Mouse (Mus musculus) neural tube, embryonic 15.5 days (tissue): ENCODE measurements at regions not wholly inside any gene's neighbourhood (a gene's known extent, or its start where the extent isn't known, plus 50 kb on each side); places are given as distances from the start of the nearest gene placed in this dataset.

Experiments used
- ATAC-seq: fragments of 200-750 bp; cut with Nextera tagmentation; 2 replicates; pipeline ENCODE4 v1.8.0; 2017; ENCODE audit warnings: mild to moderate bottlenecking, moderate TSS enrichment, moderate library complexity; ENCODE audit not compliant: low FRiP score
- H3K27ac ChIP-seq: fragments of 300-500 bp; sonication (generic); replicated peaks from 2 replicates; pipeline ENCODE4 v1.5.1; 2015; ENCODE audit warnings: mild to moderate bottlenecking, inconsistent platforms
- H3K27me3 ChIP-seq: fragments of 300-500 bp; sonication (generic); replicated peaks from 2 replicates; pipeline ENCODE4 v1.6.1; 2015; ENCODE audit warnings: inconsistent platforms
- H3K36me3 ChIP-seq: fragments of 300-500 bp; sonication (generic); 2 replicates; pipeline ENCODE4 v1.6.1; 2015; ENCODE audit warnings: inconsistent platforms
- H3K4me1 ChIP-seq: fragments of 300-500 bp; sonication (generic); 2 replicates; pipeline ENCODE4 v1.6.1; 2015; ENCODE audit warnings: inconsistent platforms
- H3K4me2 ChIP-seq: fragments of 300-500 bp; sonication (generic); 2 replicates; pipeline ENCODE4 v1.6.1; 2015; ENCODE audit warnings: inconsistent platforms, mild to moderate bottlenecking, moderate library complexity
- H3K4me3 ChIP-seq: fragments of 300-500 bp; sonication (generic); replicated peaks from 2 replicates; pipeline ENCODE4 v1.5.1; 2015; ENCODE audit warnings: mild to moderate bottlenecking, inconsistent platforms
- H3K9ac ChIP-seq: fragments of 300-500 bp; sonication (generic); replicated peaks from 2 replicates; pipeline ENCODE4 v1.6.1; 2015; ENCODE audit warnings: mild to moderate bottlenecking, inconsistent platforms
- H3K9me3 ChIP-seq: fragments of 300-500 bp; sonication (generic); replicated peaks from 2 replicates; pipeline ENCODE4 v1.6.1; 2016; ENCODE audit warnings: inconsistent platforms
- WGBS: fragments of 180-500 bp; shearing (Covaris S2); methylation state at CpG from one replicate; pipeline ENCODE4 v1.1.7; 2015; ENCODE audit warnings: mixed read lengths; 5-methylcytosine and 5-hydroxymethylcytosine counted together

- peaks cover 32% of the 10 kb centered on the region for H3K4me1 ChIP-seq
- ATAC-seq = peak; percentile 68
- no peak overlapping the region for H3K4me3 ChIP-seq
- H3K9me3 ChIP-seq = no peaks in the 10 kb centered on the region
- H3K9ac ChIP-seq = peak overlapping the region; percentile 30; the same call in 1 of the 2 replicates
- peak overlapping the region; percentile 24 for H3K4me2 ChIP-seq
- peak overlapping the region; percentile 65 for H3K27ac ChIP-seq
- 16% methylated on average over 16 of the region's 16 CpGs for WGBS
- H3K36me3 ChIP-seq = no peaks in the 10 kb centered on the region
- H3K27me3 ChIP-seq = no peaks in the 10 kb centered on the region
Measured at GRCm38 (mm10) chr12:29257735-29258547, 270.2 kb upstream of the Myt1l start.

GRCm38 (mm10) chr12:29258548-29258874, 269.7 kb upstream of the Myt1l start:
- H3K4me3 ChIP-seq = no peak overlapping the region

GRCm38 (mm10) chr12:29258966-29259365, 269.2 kb upstream of the Myt1l start:
- ATAC-seq = no peak
- H3K9ac ChIP-seq = no peak overlapping the region
- H3K4me3 ChIP-seq = no peak overlapping the region
- peak overlapping the region; percentile 65 for H3K27ac ChIP-seq
- 55% methylated on average over 7 of the region's 7 CpGs for WGBS
- peaks cover 32% of the 10 kb centered on the region for H3K4me1 ChIP-seq
- H3K9me3 ChIP-seq = no peaks in the 10 kb centered on the region
- no peaks in the 10 kb centered on the region for H3K27me3 ChIP-seq
- H3K36me3 ChIP-seq = no peaks in the 10 kb centered on the region
- H3K4me2 ChIP-seq = no peak overlapping the region

More at GRCm38 (mm10) chr12:29258548-29258874, 269.7 kb upstream of the Myt1l start:
- peak overlapping the region; percentile 24 for H3K4me2 ChIP-seq
- no peaks in the 10 kb centered on the region for H3K9me3 ChIP-seq
- no peak for ATAC-seq
- H3K27ac ChIP-seq = peak overlapping the region; percentile 65
- peak overlapping the region; percentile 6; the same call in 1 of the 2 replicates for H3K9ac ChIP-seq
- no peaks in the 10 kb centered on the region for H3K36me3 ChIP-seq
- no peaks in the 10 kb centered on the region for H3K27me3 ChIP-seq
- peaks cover 32% of the 10 kb centered on the region for H3K4me1 ChIP-seq

GRCm38 (mm10) chr12:29274166-29274565, 254.0 kb upstream of the Myt1l start:
- Histone ChIP-seq H3K36me3 (no peaks in the 10 kb centered on the region), H3K27me3 (no peaks in the 10 kb centered on the region), H3K4me2 (no peak overlapping the region), H3K9me3 (no peaks in the 10 kb centered on the region), H3K4me1 (peaks cover 9% of the 10 kb centered on the region), H3K9ac (no peak overlapping the region), H3K27ac (no peak overlapping the region), H3K4me3 (no peak overlapping the region)
- 98% methylated on average over 4 of the region's 4 CpGs for WGBS
- no peak for ATAC-seq

GRCm38 (mm10) chr12:29275676-29276075, 252.5 kb upstream of the Myt1l start:
- no peaks in the 10 kb centered on the region for H3K36me3 ChIP-seq
- H3K9me3 ChIP-seq = no peaks in the 10 kb centered on the region
- H3K4me1 ChIP-seq = peaks cover 24% of the 10 kb centered on the region
- H3K4me2 ChIP-seq = no peak overlapping the region
- H3K4me3 ChIP-seq = no peak overlapping the region
- no peak overlapping the region for H3K9ac ChIP-seq
- ATAC-seq = no peak
- no peak overlapping the region for H3K27ac ChIP-seq
- no peaks in the 10 kb centered on the region for H3K27me3 ChIP-seq
- WGBS = 66% methylated on average over 4 of the region's 4 CpGs

- H3K4me3 ChIP-seq = no peak overlapping the region
- no peak; the same call in 1 of the 2 replicates for ATAC-seq
- no peaks in the 10 kb centered on the region for H3K9me3 ChIP-seq
- H3K36me3 ChIP-seq = no peaks in the 10 kb centered on the region
- H3K9ac ChIP-seq = peak overlapping the region; percentile 22; the same call in 1 of the 2 replicates
- peak overlapping the region; percentile 93 for H3K27ac ChIP-seq
- H3K27me3 ChIP-seq = no peaks in the 10 kb centered on the region
- WGBS = 5% methylated on average over 13 of the region's 13 CpGs
- H3K4me2 ChIP-seq = peak overlapping the region; percentile 41
- H3K4me1 ChIP-seq = peaks cover 32% of the 10 kb centered on the region
Measured at GRCm38 (mm10) chr12:29279631-29280080, 248.5 kb upstream of the Myt1l start.

- 1% methylated on average over 9 of the region's 9 CpGs for WGBS
- H3K9me3 ChIP-seq = no peaks in the 10 kb centered on the region
- peaks cover 32% of the 10 kb centered on the region for H3K4me1 ChIP-seq
- peak overlapping the region; percentile 93 for H3K27ac ChIP-seq
- H3K27me3 ChIP-seq = no peaks in the 10 kb centered on the region
- H3K4me3 ChIP-seq = no peak overlapping the region
- peak; percentile 85 for ATAC-seq
- H3K36me3 ChIP-seq = no peaks in the 10 kb centered on the region
- peak overlapping the region; percentile 41 for H3K4me2 ChIP-seq
- peak overlapping the region; percentile 30 for H3K9ac ChIP-seq
Measured at GRCm38 (mm10) chr12:29280081-29280788, 247.9 kb upstream of the Myt1l start.

- WGBS = 45% methylated on average over 17 of the region's 17 CpGs
- peak; percentile 46 for ATAC-seq
- H3K9ac ChIP-seq = peak overlapping the region; percentile 30
- peak overlapping the region; percentile 41; the same call in 1 of the 2 replicates for H3K4me2 ChIP-seq
- H3K27ac ChIP-seq = peak overlapping the region; percentile 93
- no peaks in the 10 kb centered on the region for H3K27me3 ChIP-seq
- peaks cover 29% of the 10 kb centered on the region for H3K4me1 ChIP-seq
- H3K9me3 ChIP-seq = no peaks in the 10 kb centered on the region
- H3K36me3 ChIP-seq = no peaks in the 10 kb centered on the region
- H3K4me3 ChIP-seq = no peak overlapping the region
Measured at GRCm38 (mm10) chr12:29280861-29281630, 247.1 kb upstream of the Myt1l start.

- H3K36me3 ChIP-seq = no peaks in the 10 kb centered on the region
- no peak for ATAC-seq
- H3K27ac ChIP-seq = no peak overlapping the region
- H3K27me3 ChIP-seq = no peaks in the 10 kb centered on the region
- no peak overlapping the region for H3K9ac ChIP-seq
- no peaks in the 10 kb centered on the region for H3K9me3 ChIP-seq
- H3K4me1 ChIP-seq = peaks cover 11% of the 10 kb centered on the region
- 79% methylated on average over 2 of the region's 2 CpGs for WGBS
- H3K4me2 ChIP-seq = no peak overlapping the region
- H3K4me3 ChIP-seq = no peak overlapping the region
Measured at GRCm38 (mm10) chr12:29288801-29289200, 239.4 kb upstream of the Myt1l start.

GRCm38 (mm10) chr12:29290591-29291351, 237.4 kb upstream of the Myt1l start:
- no peaks in the 10 kb centered on the region for H3K36me3 ChIP-seq
- peaks cover 11% of the 10 kb centered on the region for H3K4me1 ChIP-seq
- WGBS = 9% methylated on average over 23 of the region's 23 CpGs
- no peaks in the 10 kb centered on the region for H3K9me3 ChIP-seq
- H3K27ac ChIP-seq = peak overlapping the region; percentile 92
- ATAC-seq = peak; percentile 99
- H3K27me3 ChIP-seq = no peaks in the 10 kb centered on the region
- peak overlapping the region; percentile 34 for H3K4me3 ChIP-seq
- H3K4me2 ChIP-seq = peak overlapping the region; percentile 59
- peak overlapping the region; percentile 50 for H3K9ac ChIP-seq

GRCm38 (mm10) chr12:29297984-29298383, 230.2 kb upstream of the Myt1l start:
- no peaks in the 10 kb centered on the region for H3K4me1 ChIP-seq
- no peak overlapping the region for H3K4me3 ChIP-seq
- no peak overlapping the region for H3K27ac ChIP-seq
- WGBS = 82% methylated on average over 5 of the region's 5 CpGs
- no peaks in the 10 kb centered on the region for H3K27me3 ChIP-seq
- H3K9ac ChIP-seq = no peak overlapping the region
- no peak overlapping the region for H3K4me2 ChIP-seq
- no peaks in the 10 kb centered on the region for H3K9me3 ChIP-seq
- no peak for ATAC-seq
- H3K36me3 ChIP-seq = no peaks in the 10 kb centered on the region
